Mouse (Mus musculus) myocyte (in vitro differentiated cells): Measurements from ENCODE around the gene Gm20388.

Experiments
- CEBPB ChIP-seq: IDR thresholded peaks from 2 replicates; pipeline ENCODE4 v1.6.1; 2011; ENCODE audit warnings: mild to moderate bottlenecking, moderate library complexity; ENCODE audit not compliant: poor library complexity, insufficient read depth, severe bottlenecking
- MAX ChIP-seq: IDR thresholded peaks from one replicate; pipeline ENCODE4 v1.6.1; 2011; ENCODE audit warnings: low read depth, mild to moderate bottlenecking, control low read depth
- POLR2A ChIP-seq: IDR thresholded peaks from one replicate; pipeline ENCODE4 v1.6.1; 2011; ENCODE audit warnings: low read depth, mild to moderate bottlenecking, control low read depth, moderate library complexity; ENCODE audit not compliant: insufficient read length
- USF1 ChIP-seq: IDR thresholded peaks from one replicate; pipeline ENCODE4 v1.6.1; 2011; ENCODE audit warnings: low read depth, mild to moderate bottlenecking, control low read depth, moderate library complexity

DNA sequence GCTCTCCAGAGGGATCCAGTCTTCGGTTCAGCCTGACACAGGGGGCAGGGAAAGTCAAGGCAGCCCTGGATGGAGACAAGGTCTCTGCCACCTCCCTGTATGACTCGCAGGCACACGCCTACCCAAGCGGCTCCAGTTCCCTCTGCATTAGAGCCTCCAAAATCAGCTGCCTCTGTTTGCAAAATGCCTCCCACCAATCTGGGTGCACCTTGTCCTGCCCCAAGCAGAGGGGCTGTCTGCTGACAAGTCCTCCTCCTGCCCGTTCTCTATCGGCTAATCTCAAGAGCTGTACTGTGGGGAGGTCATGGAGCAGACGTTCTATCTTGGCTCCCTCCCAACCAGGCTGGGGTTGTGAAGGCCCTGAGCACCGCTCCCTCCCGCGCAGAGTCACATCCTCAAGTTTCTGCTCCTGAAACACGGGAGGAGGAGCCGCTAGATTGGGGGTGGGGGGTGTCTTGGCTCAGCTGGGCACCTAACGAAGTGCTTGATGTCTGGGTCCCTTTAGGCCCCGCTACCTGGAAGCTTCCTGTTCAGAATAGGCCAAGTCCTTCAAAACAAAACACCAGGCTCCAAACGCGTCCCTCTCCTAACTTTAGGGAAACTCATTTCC, 2564.4 kb downstream of the Gm20388 start:
- no peak for TF ChIP-seq MAX
- no peak for TF ChIP-seq POLR2A
- TF ChIP-seq USF1: no peak
- TF ChIP-seq CEBPB: no peak
